Mouse (Mus musculus) liver, embryonic 14.5 days (tissue): ENCODE data around the gene Fignl1.

ENCODE experiments used
- CTCF ChIP-seq: IDR thresholded peaks from 2 replicates; pipeline ENCODE4 v1.5.1; 2016; ENCODE audit warnings: antibody characterized with exemption, low read depth, control low read depth
- EP300 ChIP-seq: IDR thresholded peaks from 2 replicates; pipeline ENCODE4 v1.6.1; 2016; ENCODE audit warnings: antibody characterized with exemption, low read depth

DNA sequence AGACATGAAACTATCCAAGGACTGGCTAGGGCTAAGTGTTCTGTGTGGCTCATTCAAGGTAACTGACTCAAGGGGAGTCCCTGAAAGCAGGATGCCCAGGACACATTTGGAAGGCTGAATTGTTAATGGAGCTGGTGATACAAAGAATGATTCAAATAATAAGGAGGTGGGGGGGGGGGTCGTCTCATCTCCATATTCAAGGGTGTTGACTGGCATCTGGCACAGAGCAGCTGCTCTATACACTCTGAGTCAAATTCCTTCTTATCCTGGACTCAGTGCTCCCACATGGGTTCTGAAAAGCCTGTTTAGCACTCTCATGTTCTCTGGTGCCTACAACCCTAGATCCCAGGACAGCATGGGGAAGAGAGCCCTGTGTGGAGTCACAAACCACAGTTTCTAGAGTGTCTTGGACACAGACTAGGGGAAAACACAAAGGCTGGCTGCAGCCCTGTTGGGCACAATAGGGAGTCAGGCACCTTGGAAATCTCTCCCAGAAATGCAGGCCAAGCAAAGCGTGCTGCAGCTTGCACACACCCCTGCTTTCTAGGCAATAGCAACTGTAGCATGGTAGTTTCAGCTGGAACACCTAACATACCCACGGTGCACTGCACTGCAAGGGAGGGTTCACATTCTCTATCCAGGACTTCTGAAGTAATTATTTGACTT, 16.3 kb upstream of the Fignl1 start:
- no peak for TF ChIP-seq CTCF
- TF ChIP-seq EP300: no peak
